Mouse (Mus musculus) olfactory bulb, adult 2 months (tissue): ENCODE data around the gene Ppfibp1. TPM values are rescaled to one million over a fixed set of nuclear protein-coding genes. Genes with fewer than 3 reads are reported as not detected.

ENCODE experiments used
- H3K27ac ChIP-seq: fragments of 200-500 bp; 2 replicates; pipeline ENCODE4 v1.5.1; 2012; ENCODE audit warnings: low read depth, low read length; ENCODE audit not compliant: insufficient read depth
- H3K4me1 ChIP-seq: fragments of 200-500 bp; 2 replicates; pipeline ENCODE4 v1.6.1; 2012; ENCODE audit warnings: low read length; ENCODE audit not compliant: control insufficient read depth, insufficient read depth
- H3K4me3 ChIP-seq: fragments of 200-500 bp; 2 replicates; pipeline ENCODE4 v1.5.1; 2012; ENCODE audit warnings: mild to moderate bottlenecking, low read depth, low read length, moderate library complexity; ENCODE audit not compliant: insufficient read depth
- CTCF ChIP-seq: fragments of 200-500 bp; IDR thresholded peaks from 2 replicates; pipeline ENCODE4 v1.5.1; 2012; ENCODE audit warnings: low read depth, mild to moderate bottlenecking, low read length, moderate library complexity; ENCODE audit not compliant: insufficient read depth
- POLR2A ChIP-seq: fragments of 200-500 bp; IDR thresholded peaks from 2 replicates; pipeline ENCODE4 v1.6.1; 2012; ENCODE audit warnings: mild to moderate bottlenecking, low read depth, low read length, moderate library complexity; ENCODE audit not compliant: insufficient read depth
- WGBS: fragments of 180-500 bp; shearing (Covaris S2); methylation state at CpG from one replicate; pipeline ENCODE4 v1.1.7; 2018; 5-methylcytosine and 5-hydroxymethylcytosine counted together
- polyA plus RNA-seq: library from polyadenylated mRNA; stranded (reverse); fragments of >200 nt; gene quantifications from 2 replicates; pipeline ENCODE4 v1.2.4, GENCODE M21; 2012; ENCODE audit warnings: low replicate concordance; ENCODE audit not compliant: missing spikeins, insufficient read depth, insufficient read length

Ppfibp1 gene
- polyA plus RNA-seq, 1 experiment: not detected

DNA sequence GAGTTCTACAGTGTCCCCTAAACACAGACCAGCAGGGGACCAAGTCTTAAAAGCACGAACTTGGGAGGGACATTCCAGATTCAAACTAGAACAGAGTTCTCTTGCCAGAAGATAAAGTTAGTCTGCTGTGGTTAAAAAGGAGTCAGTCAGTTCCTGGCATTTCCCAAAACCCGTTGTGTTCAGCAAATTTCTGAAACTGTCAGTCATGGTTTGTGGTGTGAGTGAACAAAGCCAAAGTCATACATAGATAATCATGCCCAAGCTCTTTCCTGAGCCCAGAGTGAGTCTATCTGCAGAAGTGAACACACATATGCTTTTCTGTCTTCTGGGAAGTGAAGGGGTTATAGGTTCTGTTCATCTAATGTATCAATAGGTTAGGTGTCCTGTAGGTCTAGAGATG is 20.5 kb downstream of the Ppfibp1 start:
- WGBS: 46% methylated on average over 2 of the region's 2 CpGs
- no peak overlapping the region for H3K4me3 ChIP-seq
- H3K4me1 ChIP-seq: peaks cover 7% of the 10 kb centered on the region
- H3K27ac ChIP-seq: no peak overlapping the region
- TF ChIP-seq CTCF (no peak), POLR2A (no peak)

DNA sequence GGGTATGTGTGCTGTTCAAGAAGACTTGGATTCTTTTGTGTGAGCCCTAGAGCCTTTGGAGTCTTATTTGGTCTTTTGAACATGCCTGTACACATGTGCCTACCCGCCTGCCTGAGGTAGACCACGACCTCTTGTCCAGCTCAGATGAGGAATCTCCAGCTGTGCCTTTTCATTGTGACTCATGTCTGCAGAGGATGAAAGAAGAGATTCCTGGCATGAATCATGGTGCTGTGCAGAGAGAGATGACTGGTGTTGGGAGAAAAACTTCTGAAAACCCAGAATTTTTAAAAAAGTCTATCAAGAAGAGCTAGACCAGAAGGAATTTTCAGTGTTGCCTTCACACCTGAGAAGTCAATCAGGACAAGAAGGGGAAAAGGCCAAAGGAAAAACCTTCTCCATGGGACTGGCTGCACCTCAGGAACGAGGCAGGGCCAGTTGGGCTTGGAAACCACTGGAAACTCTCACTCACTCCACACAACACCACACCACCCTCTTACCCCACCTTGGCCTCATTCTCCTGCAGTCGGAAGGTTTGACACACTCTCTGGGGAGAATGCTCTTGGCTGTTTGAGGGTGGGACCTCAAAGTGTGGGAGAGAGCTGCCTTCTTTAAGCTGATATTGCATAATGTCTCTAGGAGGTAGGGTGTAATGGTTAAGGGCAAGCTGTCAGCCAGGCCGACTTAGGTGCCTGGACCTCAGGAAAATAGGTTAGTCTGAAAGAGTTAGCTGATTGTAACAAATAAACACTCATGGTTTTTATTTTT is 21.6 kb downstream of the Ppfibp1 start:
- WGBS: 73% methylated on average over 5 of the region's 5 CpGs
- H3K4me3 ChIP-seq: no peak overlapping the region
- H3K27ac ChIP-seq: no peak overlapping the region
- peaks cover 7% of the 10 kb centered on the region for H3K4me1 ChIP-seq
- TF ChIP-seq CTCF: no peak
- TF ChIP-seq POLR2A: no peak

DNA sequence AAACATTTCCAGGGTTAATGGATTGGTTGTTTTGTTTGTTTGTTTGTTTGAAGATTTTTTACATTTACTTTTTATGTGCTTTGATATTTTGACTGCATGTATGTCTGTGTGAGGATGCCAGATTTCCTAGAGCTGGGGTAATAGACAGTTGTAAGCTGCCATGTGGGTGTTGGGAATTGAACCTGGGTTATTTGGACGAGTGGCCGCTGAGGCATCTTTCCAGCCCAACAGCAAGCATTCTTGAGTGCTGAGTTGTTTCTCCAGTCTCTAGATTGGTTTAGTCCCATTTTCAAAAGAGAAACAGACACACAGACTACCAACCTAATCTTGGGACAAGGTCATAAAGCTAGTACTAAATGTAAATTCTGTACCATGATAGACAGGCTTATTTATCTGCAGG is 22.5 kb downstream of the Ppfibp1 start:
- 88% methylated on average over 2 of the region's 2 CpGs for WGBS
- no peak for TF ChIP-seq CTCF
- TF ChIP-seq POLR2A: no peak
- H3K27ac ChIP-seq: no peak overlapping the region

DNA sequence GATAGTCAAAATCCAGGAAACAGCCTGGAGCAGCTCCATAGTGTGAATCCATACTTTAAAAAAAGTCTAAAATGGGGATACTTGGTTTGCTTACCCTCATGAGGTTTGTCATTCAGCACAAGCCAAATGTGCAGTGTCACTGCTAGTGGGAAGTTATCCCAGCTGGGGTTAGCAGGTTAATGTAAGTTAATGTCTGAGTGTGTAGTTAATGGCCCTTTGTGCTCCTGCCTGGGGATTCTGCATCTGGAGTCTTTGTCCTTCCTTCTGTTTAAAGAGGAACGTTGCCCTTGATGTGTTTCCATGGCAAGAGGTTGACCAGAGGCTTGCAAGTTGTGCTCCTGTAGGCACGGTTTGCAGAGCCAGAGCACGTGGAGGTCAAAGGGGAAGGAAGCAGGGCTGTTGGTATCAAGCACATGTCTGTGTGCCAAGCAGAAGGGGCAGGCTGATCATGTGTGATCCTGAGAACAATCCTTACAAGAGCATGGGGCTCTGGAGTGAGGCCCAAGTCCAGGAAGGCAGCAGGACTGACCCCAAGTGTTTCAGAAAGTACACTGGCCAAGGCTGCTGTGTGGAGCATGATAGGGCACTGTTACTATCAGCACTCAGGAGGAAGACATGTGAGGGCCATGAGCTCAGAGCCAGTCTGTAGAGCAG is 24.7 kb downstream of the Ppfibp1 start:
- WGBS: 70% methylated on average over 3 of the region's 3 CpGs

More for the DNA sequence above, 22.5 kb downstream of the Ppfibp1 start:
- Histone ChIP-seq H3K4me1 (peaks cover 7% of the 10 kb centered on the region), H3K4me3 (no peak overlapping the region)

DNA sequence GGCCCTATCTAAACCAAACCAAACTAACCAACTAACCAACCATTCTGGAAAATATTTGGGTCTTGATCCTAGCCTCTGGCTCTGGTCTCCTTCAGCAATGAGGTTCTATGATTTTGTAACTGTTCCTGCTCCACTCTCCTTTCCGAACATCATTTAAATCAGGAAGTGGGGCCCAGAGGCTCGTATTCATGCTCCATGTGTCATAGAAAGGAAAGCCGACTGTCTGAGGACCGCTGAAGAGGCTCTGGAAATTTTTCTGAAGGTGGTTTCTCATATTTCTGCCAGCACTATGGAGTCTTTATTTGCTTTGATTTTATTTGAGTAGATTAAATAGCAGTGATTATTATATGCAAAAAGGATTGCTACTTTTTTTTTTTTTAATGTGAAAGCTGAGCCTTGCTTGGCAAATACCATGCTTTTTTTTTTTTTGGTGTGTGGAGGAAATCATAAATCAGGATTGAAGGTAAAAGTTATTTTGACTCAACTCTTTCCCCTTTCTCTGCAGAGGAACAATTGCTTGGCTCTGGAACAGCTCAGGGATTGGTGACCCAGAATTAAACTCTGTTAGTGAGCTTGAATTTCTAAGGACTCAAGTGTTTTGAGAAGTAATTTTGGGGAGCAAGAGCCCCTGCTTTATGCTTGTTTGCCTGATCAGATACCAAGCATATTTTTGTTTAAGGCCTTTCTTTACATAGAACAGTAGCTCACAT is 25.4 kb downstream of the Ppfibp1 start:
- no peak overlapping the region for H3K27ac ChIP-seq

More for the DNA sequence above, 24.7 kb downstream of the Ppfibp1 start:
- Histone ChIP-seq H3K27ac (no peak overlapping the region), H3K4me1 (peaks cover 7% of the 10 kb centered on the region), H3K4me3 (no peak overlapping the region)
- TF ChIP-seq POLR2A (no peak), CTCF (no peak)

DNA sequence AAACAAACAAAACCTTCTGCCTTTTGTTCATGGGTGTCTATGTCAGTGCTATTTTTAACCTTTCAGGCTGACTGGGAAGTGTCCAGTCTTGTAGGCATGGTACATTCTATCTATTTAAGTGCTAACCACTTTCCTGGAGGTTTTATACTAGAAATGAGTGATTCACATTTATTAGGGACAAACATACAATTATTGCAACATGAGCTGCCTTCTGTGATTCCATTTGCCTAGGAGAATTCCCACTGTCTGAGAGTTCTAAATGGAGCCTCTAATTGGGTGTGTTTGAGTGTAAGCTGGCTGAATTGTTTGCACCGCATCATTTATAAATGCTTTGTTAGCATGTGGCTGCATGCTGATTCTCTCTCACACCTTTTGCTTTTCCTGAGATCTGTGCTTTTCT is 27.5 kb downstream of the Ppfibp1 start:
- 35% methylated on average over 1 of the region's 1 CpGs for WGBS

More for the DNA sequence above, 25.4 kb downstream of the Ppfibp1 start:
- H3K4me3 ChIP-seq: no peak overlapping the region
- H3K4me1 ChIP-seq: peaks cover 12% of the 10 kb centered on the region
- TF ChIP-seq POLR2A (no peak), CTCF (no peak)
- 77% methylated on average over 4 of the region's 4 CpGs for WGBS

DNA sequence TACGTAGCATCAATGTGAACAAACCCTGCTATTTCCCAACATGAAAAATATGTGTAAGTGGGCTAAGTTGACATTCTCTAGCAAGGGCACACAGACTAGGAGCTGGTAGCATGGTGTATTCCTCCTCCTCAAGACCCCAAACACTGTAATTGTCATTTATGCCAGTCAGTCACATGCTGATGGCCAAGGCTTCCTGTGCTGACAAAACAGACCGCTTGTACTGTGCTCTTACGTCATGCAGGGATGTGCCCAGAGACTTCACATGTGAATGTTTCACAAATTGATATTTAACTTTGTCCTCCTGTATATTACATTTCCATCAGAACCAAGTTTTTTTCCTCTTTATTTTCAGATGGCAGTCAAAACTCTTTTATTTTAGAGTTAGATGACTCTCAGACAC is 29.1 kb downstream of the Ppfibp1 start:
- Histone ChIP-seq H3K4me1 (peaks cover 8% of the 10 kb centered on the region), H3K4me3 (no peak overlapping the region), H3K27ac (no peak overlapping the region)
- TF ChIP-seq CTCF (no peak), POLR2A (no peak)
- 42% methylated on average over 3 of the region's 3 CpGs for WGBS

More for the DNA sequence above, 27.5 kb downstream of the Ppfibp1 start:
- 0 out of 2 replicates have a peak overlapping the region, but pooled peaks have one; percentile 51 for H3K27ac ChIP-seq
- no peak overlapping the region for H3K4me3 ChIP-seq
- TF ChIP-seq POLR2A (no peak), CTCF (no peak)
- peaks cover 8% of the 10 kb centered on the region for H3K4me1 ChIP-seq

DNA sequence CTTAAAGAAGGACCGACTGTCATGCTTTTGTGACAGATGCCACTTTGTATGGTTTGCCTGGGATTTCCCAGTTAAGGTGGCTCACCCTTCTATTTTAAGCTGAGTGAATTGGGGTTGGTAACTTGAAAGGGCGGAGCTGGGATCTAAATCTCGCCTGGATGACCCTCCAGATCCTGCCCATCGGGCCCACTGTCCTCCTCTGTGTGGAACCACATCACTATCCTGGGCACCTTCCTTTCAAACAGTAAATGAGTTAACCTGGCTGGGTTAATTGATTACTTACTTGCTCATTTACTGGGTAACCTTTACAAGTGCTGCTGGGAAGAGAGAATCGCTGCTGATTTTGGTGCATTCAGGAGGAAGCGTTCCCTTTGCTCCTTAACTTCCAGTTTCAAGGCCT is 30.1 kb downstream of the Ppfibp1 start:
- TF ChIP-seq CTCF (no peak), POLR2A (no peak)
- Histone ChIP-seq H3K4me3 (no peak overlapping the region), H3K4me1 (peaks cover 5% of the 10 kb centered on the region), H3K27ac (no peak overlapping the region)
- 94% methylated on average over 6 of the region's 6 CpGs for WGBS

DNA sequence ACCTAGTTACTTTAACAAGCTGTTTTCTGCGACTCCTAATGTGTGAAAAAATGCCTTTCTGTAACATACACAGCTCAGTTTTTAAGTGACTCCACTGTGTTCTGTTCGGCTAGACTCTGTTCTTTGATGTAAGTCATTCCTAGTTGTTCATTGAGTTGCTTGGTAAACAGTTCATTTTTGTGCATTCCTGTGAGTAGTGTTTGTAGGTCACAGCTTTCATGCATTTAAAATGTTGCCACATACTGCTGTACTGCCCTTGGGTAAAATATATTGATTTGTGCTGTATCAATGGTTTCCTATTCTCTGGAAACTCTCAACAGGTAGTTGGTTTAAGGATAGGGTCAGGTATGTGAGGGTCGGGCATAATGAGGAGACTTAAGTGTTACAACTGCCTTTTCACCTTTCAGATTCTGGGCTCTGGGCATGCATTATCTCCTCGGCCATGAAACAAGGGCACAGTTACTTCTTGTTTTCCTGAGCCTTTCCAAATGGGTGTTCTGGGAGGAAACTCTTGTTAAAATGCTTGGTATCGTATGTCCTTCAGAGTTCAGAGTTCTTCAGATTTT is 38.2 kb downstream of the Ppfibp1 start:
- H3K4me1 ChIP-seq: no peaks in the 10 kb centered on the region
- 80% methylated on average over 5 of the region's 5 CpGs for whole genome bisulfite sequencing
- H3K27ac ChIP-seq: no peak overlapping the region
- H3K4me3 ChIP-seq: no peak overlapping the region
- no peak for TF ChIP-seq CTCF
- TF ChIP-seq POLR2A: no peak
